Mouse (Mus musculus): ENCODE data around the gene Smug1.

Gene Smug1

DNA sequence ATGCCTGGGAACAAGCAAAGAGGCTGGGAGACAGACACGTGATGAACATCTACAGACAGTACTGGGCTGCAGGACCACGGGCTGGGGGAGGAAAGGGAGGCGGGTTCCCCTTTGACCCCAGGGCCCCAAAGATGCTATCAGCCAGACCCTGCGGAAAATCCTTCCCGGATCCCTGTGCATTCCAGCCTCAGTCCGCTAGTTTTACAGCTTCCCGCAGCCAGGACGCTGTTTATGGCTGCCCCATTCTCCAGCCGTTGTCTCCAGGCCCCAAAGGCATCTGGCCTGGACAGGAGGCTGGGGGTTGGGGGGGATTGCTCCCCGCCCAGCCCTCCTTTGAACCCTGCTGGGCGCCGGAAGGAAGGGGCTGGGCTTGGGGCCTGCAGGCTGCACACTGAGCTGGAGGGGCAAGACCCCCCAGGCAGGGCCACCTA lies 10.7 kb upstream of the Smug1 start:
- DNase-seq (ENCODE audit: low spot score), result no peak

DNA sequence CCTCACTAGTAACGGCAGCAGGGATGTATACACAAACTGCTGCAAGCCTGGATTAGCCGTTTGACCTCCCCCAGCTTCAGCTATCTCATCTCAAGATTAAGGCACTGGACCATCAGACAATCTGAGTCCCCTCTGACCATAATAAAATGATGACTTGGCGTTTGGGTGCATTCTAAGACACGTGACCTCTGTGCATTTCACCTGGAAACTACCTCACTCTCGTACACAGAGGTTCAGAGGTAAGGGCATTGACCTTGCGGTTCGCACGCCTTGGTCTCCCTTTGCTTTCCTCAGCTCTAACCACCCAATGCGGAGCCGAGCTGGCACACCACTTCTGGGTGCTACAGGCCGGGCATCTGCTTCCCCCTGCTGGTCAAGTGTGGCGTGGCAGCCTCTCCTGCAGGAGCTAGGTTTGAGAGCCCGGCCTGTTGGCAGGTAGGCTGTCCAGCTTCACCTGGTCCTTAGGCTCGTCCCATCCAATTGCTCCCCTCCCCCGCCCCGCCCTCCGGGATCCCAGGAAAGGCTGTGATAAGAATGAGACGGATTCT lies 10.1 kb upstream of the Smug1 start:
- peak; percentile 97 for DNase-seq (ENCODE audit: low spot score)

DNA sequence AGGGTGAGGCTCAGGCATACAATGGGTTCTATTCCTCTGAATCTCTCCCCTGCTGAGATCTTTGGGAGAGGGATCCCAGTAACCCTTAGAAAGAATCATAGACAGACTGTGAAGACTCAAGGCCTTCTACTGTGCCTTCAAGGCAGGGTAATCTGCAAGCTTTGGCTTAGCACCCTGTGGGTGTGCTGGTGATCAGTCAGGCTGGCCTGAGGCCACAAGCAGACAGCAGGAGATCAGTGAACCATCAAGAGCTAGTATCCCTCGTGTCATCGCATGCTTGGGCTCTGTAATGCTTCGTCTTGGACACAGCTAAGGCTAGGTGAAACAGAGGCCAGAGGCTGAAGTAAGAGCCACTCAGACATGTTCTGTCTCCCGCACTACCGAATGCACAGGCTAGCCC lies 6.4 kb upstream of the Smug1 start:
- DNase-seq (ENCODE audit: low spot score), result no peak

DNA sequence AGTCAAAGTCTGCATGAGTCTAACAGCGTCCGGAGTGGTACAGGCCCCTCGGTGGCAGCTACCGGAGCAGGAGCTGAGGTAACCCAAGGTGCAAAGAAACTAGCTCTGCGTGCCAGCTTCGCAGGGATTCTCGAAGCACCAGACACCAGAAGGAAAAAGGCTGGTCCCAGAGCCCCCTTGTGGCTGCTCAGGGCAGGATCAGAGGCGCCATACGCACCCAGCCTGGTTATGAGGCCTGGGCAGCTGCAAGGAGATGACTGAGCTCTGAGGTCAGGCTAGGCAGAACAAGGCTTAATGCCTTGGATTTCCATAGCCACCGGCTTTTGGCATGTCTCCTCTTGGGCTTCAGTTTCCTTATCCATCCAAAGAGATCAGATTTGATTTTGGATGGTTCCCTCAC lies 5.6 kb upstream of the Smug1 start:
- DNase-seq (ENCODE audit: low spot score), result peak; percentile 82

DNA sequence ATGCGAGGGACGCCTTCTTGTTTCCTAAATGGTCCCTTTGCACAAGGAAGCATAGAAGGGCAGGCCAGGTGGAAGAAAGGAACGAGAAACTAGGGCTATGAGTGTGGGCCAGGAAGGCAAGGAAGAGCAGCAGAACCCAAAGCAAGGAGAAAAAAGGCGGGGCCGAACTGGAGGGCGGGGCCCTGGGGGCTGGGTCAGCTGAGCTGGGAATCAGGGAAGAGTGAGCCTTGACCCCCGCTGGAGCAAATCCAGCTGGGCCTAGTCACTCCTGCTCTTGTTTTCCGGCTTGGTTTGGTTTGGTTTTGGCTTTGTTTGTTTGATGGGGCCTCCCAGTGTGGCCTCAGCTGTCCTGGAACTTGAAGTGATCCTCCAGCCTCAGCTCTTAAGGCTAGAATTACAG lies 4.4 kb upstream of the Smug1 start:
- peak; percentile 84 for DNase-seq (ENCODE audit: low spot score)

DNA sequence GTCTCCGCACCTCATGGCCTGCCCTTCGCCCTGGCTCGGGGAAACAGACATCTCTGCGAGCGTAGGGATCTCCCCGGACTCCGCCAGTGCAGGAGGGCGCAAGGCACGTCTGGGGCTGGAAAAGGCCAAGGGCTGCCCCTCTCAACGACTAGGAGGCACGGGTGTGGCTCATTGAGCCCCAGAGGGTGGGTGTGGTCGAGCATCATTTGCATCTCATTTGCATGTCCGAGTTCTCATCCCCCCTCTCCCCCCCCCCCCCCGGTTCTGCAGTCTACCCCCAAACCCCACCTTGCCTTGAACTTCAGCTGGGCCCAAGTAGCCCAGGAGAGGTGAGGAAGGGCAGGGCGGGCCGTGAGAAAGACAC lies 3.4 kb upstream of the Smug1 start:
- DNase-seq (ENCODE audit: low spot score), result no peak

DNA sequence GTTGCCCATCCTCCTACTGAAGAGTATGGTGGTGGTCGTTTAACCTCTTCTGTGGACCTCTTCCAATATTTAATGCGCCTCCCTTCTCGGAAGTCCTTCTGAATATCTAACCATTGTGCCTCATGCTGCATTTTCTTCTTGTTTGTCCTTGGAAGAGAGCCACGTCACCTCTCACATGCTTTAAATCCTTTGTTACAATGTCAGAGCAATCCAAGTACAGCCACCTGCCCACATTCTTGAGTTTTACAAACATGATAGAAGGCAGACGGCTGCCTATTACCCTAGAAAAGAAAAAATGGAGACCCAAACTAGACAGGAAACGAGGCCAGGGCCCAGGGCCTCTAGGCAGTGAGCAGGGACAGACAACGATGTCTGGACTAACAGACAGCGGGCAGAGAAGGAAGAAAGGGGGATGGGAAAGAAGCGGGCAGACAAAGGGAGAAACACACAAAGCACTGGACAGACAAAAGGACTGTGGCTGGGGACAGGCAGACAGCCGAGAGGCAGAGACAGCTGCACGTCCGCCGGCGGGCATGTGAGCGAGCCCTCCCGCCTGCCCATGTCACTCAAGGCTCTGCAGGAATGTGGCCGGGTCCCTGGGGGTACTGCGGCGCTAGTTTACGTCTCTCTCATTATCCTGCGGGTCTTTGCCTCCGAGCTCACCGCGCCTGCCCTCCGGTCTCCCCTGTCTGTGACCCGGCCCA lies 2.9 kb upstream of the Smug1 start:
- no peak for DNase-seq (ENCODE audit: low spot score)

DNA sequence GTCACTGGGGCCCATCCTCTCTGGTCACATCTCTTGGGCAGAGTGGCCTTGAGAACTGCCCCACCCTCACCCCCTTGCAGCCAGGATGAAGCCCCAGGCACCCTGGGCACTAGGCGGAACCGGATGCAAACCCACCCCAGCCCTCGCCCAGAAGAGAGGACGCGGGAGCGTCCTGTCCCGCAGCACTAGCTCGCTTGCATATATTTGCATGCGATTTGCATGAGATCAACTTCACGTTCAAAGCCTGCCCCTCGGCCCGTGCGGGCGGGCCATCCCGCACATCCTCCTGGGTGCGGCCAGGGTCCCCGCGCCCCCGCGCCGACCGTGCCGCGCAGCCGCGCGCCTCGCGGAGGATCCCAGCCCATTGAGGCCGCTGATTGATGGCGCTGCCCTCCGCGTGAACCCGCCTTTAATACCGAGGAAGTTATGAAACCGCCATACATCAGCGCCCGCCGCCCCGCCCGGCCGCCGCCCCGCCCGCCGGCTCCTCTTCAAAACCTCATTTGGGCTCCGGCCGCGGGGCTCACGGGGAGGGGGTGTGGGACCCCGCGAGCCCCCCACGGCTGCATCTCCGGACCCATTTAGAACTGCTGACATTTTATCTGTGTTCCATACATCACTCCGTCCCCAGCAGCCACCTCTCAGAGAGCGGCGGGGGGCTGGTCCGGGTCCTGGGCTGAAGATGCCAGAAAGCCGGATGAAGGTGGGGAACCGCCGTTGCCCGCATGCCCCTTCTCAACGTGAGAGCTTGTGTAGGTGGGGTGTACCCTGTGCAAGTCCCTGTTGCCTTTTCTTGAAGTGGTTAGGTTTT lies 2.1 kb upstream of the Smug1 start:
- peak; percentile 58 for DNase-seq (ENCODE audit: low spot score)

DNA sequence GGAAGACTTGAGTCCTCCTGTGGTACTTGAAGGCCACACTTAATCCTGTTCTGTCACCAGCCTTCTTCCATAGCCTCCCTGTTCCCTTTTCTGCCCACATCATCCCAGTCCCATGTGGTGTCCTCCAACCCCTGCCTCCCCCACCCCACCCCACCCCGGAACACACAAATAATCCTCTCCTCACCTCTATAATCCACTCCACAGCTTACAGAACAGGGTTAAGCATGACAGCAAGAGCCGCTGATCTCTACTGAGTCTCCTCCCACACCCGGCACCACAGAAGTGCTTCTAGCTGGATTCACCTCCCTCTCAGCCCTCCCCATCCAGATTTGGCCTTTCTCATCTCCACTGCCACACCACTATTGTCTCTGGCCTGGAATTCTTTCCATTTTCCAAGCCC lies 894 bp upstream of the Smug1 start:
- no peak for DNase-seq (ENCODE audit: low spot score)

DNA sequence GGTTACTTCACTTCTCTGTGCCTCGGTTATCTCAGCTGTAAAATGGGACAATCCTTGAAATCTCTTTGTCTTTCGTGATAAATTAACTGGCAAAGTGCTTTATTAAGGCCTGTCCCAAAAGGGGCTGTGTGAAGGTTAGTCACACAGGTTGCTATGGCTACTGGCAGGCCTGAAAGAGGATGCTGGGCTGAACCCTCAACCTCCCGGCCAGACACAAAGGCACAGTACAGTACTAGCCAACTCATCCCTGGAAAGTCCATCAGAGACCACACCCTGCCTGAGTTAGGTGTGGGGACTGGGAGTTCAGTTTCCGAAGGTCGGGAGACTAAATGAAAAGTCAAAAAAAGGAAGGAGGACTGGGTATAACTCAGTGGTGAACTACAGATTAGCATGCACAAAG lies 968 bp downstream of the Smug1 start:
- no peak for DNase-seq (ENCODE audit: low spot score)

DNA sequence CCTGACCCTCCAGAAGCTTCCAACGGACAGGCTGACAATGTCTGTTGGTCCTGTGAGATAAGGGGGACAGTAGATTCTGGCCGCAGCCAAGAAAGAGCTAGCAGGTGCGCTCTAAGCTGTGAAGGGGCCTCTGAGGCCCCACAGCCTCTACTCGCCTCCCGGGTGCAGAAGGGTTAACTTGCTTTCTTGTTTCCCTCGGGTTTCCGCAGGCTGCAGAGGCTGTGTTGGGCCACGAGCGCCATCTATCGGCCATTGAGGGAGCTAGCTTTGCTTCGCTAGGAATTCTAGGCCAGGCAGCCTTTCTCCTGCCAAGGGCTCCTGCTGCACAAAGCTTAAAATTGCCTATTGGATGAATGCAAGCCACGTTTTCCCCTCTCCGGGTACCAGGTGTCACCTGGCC lies 1.5 kb downstream of the Smug1 start:
- peak; percentile 94 for DNase-seq (ENCODE audit: low spot score)

DNA sequence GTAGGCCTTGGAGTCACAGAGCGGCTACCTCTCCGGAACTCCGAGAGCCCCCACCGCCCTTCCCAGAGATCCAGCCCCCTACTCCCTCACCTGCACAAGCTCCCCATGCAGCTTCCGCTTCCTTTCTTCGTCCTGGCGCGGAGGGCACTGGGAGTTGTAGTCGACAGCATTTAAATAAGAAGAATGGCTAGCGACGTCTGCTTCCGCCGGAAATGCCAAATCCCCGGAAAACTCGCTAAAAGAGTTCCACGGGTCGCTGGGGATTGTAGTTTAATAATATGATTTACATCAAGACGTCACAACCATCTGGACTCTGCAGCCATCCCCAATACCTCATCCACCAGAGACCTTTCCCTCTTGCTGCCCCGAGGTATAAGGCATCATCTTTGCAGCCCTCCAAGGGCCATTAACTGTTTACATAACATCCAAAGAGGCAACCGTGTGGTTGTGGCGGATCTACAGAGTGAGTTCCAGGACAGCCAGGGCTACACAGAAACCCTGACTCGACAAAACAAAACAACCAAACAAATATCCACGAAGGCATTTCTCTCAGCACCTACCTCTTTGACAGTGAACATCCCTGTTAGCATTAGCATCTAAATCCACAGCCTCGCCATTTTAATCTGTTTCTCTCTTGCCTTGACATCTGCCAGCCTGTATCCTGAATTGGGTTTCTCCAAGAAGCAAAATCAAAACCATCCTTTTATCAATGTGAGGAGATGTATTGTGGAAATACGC lies 3.5 kb downstream of the Smug1 start:
- peak; percentile 84 for DNase-seq (ENCODE audit: low spot score)

DNA sequence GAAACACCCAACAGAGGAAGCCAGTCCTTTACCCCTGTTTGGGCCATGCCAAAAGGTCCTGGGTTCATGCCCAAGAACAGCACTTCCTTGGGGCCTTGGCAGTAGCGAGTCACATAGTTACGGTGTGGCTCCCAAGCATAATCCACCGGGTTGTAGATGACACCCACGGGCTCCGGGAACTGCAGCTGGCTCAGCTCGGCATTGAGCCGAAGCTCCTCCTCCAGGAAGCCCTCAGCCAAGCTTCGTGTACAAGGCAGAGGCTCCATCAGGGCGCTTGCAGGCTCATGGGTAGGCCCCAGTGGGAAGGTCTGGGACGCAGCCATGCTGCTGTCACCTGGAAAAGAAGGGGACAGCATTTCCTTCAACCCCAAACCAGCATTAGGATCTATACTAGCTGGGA lies 9.3 kb downstream of the Smug1 start:
- no peak for DNase-seq (ENCODE audit: low spot score)

DNA sequence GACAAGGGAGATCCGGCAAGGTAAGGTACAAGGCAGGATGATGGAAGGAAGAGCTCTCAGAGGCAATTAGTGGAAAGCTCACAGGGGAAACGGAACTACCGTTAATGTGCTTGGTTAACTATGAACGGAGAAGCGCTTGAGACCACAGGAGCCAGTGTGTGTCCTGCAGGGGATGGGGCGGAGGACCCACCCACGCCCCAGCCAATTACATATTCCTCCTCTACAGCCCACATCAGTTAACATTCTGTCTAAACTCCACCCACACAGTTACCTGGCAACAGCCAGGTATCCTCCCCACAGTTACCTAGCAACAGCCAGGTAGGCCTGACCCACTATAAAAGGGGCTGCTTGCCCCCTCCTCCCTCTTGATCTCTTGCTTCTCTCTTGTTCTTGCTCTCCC lies 10.0 kb downstream of the Smug1 start:
- DNase-seq (ENCODE audit: low spot score), result no peak

DNA sequence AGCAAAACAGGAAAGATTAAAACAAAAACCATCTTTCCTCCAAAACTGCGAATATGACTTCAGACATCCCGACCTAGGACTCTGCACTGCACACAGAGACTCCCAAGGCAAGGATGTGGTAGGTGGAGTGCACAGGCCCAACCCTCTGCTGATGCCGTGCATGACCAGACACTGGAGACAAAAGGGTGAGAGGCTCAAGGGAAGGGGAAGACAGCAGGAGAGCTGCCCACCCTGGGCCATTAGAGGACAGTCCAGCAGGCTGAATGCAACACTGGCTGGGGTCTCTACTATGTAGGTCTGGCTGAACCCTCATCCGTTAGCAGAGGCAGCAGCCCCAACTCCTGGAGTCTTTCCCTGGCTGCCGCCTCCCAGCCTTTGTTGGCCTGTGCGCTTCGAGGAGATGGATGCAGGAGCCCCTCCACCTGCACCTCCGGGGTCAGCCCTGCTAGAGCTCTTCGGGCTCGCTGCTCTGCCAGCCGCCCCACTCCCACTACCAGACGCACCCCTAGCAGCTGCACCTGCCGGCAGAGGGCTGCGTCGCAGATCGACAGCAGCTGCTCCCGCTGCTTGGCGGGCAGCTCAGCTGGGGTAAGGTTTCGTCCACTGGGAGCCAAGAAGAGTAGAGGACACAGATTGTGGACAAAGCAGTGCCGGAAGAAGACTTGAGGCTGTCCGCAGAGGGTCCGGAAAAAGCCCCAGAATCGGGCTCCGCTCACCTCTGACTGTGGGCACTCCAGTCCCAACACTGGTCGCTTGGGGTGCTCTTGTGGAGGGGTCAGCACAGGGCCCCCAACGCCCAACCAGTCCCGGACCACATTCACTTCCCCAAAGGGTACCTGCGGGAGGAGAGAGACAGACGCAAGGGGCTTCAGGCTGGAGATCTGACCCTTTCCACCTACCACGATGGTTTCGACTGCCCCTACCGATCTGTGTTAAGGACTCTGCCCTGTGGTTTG lies 11.2 kb downstream of the Smug1 start:
- DNase-seq (ENCODE audit: low spot score), result no peak

DNA sequence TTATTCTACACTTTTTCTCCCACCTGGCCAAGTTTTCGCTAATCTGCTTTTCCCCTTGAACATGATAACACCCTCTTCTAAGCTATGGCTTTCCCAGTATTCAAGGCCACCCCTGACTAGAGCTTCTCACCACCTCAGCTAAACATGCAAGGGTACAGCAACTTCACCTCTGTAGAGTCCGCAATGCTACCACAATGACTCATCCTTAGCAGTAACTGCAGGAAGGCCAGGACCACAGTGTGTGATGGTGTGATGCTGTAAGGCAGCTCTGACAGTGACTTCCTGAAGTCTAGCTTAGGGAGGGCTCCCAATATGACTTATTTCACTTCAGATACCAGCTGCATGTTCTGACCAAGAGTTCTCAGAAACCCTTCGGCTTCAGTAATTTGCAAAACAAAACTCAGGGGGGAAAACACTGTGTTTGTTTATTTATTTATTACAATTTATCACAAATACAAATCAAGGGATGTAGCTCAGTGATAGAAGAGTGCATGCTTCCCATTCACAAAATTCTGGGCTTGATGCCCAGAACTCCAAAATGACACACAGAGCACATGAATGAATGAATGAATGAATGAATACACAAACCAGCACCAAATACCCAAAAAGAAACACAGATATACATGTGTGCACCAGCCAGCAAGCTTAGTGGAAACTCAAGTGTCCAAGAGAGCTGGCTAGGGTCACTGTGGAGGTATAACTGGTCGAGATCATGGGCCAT lies 13.8 kb downstream of the Smug1 start:
- DNase-seq (ENCODE audit: low spot score), result no peak

DNA sequence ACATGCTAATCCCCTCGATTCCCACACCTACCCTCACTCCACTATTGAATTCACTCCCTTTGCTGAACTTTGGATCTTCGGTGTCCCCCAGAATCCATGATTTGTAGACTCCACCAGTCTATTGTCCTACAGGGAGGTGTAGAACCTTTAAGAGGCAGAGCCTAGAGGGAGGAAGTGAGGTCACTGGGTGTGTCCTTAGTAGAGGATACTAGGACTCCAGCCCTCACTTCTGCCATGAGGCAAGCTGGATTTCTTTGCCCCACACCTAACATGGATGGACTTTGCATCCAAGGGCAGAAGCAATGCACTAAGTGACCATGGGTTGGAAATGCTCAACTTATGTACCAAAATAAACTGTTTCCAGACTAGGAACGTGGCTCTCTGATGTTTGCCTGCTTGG lies 14.5 kb downstream of the Smug1 start:
- DNase-seq (ENCODE audit: low spot score), result no peak

DNA sequence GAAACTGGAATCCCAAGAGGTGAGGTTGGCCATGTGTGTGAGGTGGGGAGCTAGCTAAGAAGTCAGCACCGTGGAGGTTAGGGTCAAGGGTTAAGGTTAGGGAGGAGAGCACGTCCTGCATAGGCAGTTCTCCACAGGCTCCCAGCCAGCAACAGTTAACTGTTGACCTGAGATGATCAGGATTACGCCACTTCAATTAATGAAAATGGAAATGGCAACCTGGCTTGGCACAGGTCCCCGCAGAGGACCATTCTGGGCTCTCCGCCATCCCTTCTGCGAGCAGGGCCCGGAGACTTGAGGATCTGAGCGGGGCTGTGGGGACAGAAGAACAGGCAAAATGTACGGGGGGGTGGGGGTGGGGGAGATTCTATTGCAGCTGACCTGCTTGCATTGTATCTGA lies 19.1 kb downstream of the Smug1 start:
- DNase-seq (ENCODE audit: low spot score), result no peak

DNA sequence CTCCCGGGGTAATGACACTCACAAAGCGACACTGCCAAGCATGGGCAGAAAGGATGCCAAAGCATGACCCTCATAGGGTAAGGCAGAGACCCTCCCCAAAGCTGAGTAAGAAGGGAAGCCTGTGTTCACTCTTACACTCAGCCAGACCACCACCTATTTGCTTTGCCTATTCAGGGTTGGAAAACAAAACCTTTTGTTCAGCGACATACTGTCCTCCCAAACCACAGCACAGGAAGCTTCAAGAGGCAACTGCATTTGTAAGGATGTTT lies 19.5 kb downstream of the Smug1 start:
- DNase-seq (ENCODE audit: low spot score), result no peak

DNA sequence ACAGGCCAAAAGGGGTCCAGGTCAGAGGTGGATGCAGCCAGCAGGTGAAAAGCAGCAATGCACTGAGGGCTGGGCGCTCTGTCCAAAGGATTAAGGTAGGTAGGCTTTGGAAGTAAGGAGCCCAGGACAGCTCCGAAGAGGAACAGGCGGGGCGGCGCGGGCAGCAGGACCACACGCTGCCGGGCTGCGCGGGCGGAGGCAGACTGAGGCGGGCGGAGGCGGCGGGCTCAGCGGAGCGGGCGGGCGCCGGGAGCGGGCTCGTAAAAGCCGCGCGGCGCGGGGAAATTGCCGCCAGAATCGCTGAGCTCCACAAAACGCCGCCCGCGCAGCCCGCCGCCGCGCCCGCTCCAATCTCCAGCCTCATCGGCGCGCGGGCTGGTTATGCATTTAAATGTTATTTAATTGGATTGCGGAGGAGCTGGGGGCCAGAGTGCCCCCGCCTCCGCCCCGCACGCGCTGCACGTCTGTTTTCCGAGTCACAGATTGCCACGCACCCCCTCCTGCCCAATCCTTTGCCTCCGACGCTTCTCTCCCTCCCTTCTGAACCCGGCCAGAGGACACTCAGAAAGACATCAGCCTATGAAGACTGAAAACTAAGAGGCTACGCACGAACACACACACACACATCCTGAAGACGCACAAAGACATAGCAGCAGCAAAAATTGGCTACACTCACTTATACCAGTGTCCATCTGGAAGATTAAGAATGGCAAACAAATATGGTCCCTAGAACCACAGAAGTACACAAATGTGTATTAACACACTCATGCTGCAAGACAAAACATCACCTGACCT lies 20.1 kb downstream of the Smug1 start:
- peak; percentile 58 for DNase-seq (ENCODE audit: low spot score)
